Mouse (Mus musculus) liver, adult 2 months (tissue): Measurements from ENCODE around the gene Pkd1.

Experiments used
- CTCF ChIP-seq: fragments of 200-500 bp; IDR thresholded peaks from 2 replicates; pipeline ENCODE4 v1.5.1; 2011; ENCODE audit warnings: low read depth, low read length, control low read depth
- POLR2A ChIP-seq: fragments of 200-500 bp; IDR thresholded peaks from 2 replicates; pipeline ENCODE4 v1.6.1; 2011; ENCODE audit warnings: low read length, control low read depth; ENCODE audit not compliant: insufficient read depth; ENCODE audit errors: extremely low read depth

DNA sequence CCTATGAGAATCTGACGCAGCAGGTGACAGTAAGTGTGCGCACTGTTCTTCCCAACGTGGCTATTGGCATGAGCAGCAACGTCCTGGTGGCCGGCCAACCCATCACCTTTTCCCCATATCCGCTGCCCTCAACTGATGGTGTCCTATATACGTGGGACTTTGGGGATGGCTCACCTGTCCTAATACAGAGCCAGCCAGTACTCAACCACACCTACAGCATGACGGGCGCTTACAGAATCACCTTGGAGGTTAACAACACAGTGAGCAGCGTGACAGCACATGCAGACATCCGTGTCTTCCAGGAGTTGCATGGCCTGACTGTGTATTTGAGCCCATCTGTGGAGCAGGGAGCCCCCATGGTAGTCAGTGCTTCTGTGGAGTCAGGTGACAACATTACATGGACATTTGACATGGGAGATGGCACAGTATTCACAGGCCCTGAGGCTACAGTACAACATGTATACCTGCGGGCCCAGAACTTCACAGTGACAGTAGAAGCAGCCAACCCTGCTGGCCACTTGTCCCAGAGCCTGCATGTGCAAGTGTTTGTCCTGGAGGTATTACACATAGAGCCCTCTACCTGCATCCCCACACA, 23.1 kb downstream of the Pkd1 start:
- TF ChIP-seq CTCF (no peak), POLR2A (no peak)
